Mouse (Mus musculus): ENCODE data around the gene Fndc3a. TPM values are rescaled to one million over a fixed set of nuclear protein-coding genes. Genes with fewer than 3 reads are reported as not detected.

The Fndc3a gene
- total RNA-seq, 1 experiment from 2014 or later, result 57.9 TPM

- DNase-seq, result peak; percentile 9
Measured at GRCm38 (mm10) chr14:72671911-72672310, 37.9 kb downstream of the Fndc3a start.

DNA sequence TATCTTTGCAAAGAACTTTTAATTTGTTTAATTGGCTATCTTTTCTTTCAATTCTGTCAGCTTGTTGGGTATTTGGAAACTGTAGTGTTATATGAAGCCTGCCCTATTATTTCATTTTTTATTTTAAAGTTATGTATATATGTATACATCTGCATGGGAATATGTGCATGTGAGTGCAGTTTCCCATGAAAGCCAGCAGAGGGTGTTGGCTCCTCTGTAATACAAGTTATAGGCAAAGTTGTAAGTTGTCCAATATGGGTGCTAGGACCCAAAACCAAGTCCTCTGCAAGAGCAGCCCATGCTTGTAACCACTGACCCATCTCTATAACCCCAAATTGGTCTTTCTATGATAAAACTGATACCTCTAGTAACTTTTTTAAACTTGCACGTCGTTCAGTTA, 38.8 kb downstream of the Fndc3a start:
- no peak for DNase-seq

- no peak for DNase-seq
Measured at GRCm38 (mm10) chr14:72649268-72649667, 60.5 kb downstream of the Fndc3a start.

GRCm38 (mm10) chr14:72645512-72645911, 64.3 kb downstream of the Fndc3a start:
- no peak for DNase-seq

- no peak for DNase-seq
Measured at GRCm38 (mm10) chr14:72644620-72645019, 65.2 kb downstream of the Fndc3a start.

- no peak for DNase-seq
Measured at GRCm38 (mm10) chr14:72638507-72638906, 71.3 kb downstream of the Fndc3a start.

DNA sequence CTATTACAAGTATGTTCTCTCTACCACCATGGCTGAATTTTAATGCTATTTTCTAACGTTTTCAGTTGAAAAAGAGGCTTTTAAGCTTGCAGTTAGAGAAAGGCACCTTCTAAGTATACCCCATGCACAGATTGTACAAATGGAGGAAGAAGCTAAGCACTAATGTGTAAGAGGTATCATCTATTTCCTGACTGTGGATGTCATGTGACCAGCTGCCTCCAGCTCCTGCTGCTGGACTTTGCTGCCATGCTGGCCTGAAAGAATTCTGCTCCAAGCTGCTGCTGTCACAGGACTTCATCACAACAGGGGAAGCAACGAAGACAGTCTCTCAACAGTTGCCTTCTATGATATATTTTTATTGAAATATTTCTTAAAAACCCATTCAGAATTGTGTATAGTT, 76.2 kb downstream of the Fndc3a start:
- DNase-seq, result no peak

GRCm38 (mm10) chr14:72625411-72625810, 84.4 kb downstream of the Fndc3a start:
- DNase-seq, result no peak

GRCm38 (mm10) chr14:72604077-72604476, 105.7 kb downstream of the Fndc3a start:
- no peak for DNase-seq

DNA sequence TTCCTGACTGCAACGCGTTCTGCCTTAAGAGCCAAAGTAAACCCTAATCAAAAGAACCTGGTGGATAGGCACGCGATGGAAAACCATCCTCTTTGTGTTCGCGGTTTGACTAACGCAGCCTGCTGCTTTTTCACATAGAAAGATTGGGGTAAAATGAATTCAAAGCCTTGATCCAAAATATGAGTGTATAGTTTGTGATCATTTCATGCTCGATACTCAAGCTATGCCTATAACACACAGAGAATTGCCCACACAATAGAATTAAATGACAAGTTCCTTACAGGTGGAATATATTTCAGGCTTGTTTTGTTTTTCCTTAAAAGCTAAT, 106.6 kb downstream of the Fndc3a start:
- no peak for DNase-seq

DNA sequence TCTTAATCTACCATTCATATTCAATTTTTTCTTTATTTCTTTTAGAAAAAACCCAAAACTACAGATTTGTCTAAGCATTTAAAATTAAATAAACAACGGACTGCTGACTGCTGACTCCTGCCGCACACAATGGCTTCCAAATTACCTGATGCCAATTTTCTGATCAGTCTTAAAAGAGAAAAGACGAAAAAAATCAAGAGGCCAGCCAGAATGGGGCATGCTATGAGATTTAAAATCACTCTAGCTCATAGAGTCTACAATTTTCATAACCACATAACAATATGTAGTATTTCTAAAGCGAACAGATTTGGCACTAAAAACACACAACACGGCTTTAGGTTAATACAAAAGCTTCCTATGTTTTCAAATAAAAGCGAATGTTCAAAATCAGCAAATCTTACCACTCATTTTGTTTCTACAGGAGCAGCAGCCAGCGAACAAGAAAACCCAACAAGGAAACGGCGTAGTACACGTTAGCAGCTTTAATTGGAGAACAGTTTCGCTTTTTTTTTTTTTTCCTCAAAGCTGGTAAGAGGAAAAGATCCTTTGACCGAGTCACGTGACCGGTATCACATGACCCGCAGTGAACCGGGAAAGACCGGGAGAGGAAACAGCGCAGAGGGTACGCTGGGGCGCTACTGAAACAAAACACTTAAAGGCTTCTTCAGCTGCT, 107.1 kb downstream of the Fndc3a start:
- DNase-seq, result peak; percentile 91

DNA sequence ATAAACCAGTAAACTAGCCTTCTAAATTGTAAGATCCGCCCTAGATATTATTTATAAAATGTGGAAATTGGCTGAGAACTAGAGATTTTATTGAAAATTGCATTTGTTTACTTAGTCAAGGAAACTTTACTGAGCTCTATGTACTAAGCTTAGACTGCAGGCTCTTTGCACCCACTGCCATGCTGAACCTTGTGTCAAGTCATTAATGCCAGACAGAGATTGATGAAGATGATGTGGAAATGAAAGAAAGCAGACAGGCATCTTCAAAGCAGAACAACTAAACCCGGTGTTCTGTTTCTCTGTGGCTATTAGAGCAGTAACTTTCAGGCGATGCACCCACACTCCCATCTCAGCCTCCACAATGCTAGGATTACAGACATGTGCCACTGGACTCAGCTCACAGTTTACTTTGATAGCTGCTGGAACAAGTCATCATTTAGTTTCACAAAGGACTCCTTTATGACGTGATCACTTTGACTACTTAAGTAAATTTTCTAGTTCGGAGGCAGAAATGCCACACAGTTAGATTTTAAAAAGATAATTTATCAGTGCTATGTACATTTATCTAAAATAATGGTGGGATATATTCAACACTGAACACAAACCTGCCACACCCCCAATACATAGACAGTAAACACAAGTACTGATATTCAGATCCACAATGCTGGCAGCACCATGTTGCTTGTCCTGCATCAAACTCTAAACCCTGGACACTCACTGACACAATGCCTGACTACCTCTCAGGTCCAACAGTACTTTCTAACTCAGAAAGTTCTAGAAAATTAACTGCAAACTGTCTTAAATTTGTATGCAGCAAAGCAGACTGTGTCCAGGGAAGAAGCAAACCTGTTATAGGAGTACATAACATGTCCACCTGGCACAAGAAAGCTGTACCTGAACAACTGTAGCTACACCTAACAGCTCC, 108.2 kb downstream of the Fndc3a start:
- DNase-seq, result no peak

GRCm38 (mm10) chr14:72600375-72600774, 109.4 kb downstream of the Fndc3a start:
- no peak for DNase-seq

- DNase-seq, result no peak
Measured at GRCm38 (mm10) chr14:72598976-72599740, 110.6 kb downstream of the Fndc3a start.

DNA sequence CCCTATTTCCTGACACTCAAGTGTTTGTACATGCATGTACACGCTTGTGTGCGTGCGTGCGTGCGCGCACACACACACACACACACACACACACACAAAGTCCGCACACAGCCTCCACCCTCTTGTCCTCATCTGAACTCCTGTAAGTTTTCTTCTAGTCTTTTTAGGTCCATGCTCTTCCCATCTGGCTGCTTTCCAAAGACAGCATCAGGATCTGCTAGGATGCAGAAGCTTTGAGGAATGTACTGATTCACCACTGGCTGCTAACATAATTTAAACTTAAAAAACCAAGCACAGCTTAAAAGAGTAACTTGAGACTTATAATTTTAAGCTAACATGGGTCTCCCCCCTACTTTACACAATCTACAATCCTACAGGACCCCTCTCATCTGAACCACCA, 115.6 kb downstream of the Fndc3a start:
- no peak for DNase-seq

DNA sequence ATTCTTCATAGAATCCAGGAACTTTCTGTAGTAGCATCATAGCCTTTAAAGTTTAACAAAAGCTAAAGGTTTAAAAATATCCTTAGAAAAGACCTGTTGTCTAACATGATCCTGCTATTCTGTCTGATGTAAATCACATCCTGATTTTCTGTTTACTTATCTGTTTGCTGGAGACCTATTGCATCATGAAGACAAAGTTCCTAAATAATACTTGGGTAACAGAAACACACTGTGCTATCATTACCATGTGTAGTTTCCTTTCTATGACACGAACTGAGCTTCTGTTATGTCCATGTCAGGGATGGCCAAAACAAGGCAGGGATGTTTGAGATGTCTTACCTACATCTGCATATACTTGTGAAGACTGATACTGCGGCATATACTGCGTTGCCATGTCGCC, 120.4 kb downstream of the Fndc3a start:
- no peak for DNase-seq

GRCm38 (mm10) chr14:72582979-72583378, 126.8 kb downstream of the Fndc3a start:
- no peak for DNase-seq

DNA sequence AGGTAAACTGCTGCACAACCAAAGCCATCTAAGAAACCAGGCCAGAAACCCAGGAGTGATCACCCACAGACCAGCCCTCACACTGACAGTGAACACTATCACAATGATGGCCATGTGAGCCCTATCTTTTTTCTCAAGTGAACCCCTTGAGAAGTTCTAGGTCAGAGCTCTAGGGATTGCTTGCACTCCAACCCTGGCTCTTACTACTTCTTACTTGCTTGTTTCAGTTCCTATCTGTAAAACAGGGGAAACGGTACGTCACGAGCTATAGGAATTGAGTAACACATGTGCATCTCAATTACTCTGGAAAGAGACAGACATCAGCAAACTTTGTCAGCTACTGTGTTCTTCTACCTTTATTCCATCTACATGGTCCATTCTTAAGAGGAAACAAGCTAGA, 128.8 kb downstream of the Fndc3a start:
- DNase-seq, result no peak

DNA sequence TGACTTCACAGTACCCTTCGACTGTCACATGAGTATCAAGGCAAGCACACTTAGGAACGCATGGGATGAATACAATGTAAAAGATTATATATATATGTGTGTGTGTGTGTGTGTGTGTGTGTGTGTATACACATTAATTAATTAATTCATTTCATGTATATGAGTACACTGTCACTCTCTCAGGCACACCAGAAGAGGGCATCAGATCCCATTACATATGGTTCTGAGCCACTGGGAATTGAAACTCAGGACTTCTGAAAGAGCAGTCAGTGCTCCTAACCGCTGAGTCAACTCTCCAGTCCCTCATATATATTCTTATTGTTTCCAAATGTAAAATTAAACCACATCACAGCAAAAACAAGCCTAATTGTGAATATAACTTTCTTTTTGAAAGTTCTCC, 133.5 kb downstream of the Fndc3a start:
- no peak for DNase-seq

DNA sequence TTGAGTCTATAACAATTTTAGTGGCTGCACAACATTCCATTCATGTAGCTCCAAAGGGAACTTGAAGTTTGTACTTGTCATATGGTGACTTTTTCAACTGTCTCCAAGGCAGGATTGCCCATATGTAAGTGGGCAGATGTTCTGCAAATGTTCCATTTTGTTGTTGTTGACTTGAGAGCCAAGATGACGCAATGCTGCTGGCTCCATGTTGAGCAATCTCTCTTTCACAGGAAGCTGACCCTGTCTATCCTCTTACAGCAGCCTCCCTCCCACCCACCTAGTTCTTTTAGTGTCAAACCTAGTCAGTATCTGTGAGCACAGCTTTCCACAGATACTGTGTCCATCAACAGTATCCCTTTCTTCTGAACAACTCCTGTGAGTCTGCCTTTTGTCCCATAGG, 145.9 kb downstream of the Fndc3a start:
- DNase-seq, result peak; percentile 11

DNA sequence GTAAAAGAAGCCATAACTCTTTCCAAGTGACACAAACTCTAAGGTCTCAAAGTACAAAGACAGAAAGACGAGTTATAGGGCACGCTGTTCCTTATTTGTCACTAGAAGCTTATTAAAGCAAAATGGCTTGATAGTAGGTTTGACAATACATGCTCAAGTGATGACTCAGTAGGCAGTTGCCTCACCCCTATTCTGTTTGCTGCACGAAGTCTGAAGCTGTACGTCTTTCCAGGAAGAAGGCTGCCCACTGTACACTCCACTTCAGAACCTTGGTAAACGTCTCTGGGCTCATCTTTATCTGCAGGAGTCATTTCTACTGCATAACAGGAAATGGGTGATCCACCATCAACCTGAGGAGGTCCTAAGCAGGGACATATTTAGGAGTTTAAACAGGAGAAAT, 151.0 kb downstream of the Fndc3a start:
- no peak for DNase-seq

DNA sequence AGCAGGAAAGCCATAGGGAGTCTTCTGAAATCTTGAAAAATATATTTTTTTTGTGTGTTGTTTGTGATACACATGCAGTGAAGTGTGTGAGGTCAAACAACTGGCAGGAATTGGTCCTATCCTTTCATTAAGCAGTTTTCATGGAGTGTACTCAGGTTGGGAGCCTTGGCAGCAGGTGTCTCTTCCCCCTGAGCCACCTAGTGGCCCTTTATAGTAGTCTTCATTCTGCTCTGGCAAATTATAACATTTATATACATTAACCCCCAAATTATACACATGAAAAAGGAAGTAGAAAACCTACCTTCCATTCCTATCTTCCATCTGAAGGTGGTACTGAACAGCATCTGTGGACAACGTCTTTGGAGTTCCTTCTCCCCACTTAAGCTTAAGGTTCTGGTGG, 154.0 kb downstream of the Fndc3a start:
- DNase-seq, result no peak

DNA sequence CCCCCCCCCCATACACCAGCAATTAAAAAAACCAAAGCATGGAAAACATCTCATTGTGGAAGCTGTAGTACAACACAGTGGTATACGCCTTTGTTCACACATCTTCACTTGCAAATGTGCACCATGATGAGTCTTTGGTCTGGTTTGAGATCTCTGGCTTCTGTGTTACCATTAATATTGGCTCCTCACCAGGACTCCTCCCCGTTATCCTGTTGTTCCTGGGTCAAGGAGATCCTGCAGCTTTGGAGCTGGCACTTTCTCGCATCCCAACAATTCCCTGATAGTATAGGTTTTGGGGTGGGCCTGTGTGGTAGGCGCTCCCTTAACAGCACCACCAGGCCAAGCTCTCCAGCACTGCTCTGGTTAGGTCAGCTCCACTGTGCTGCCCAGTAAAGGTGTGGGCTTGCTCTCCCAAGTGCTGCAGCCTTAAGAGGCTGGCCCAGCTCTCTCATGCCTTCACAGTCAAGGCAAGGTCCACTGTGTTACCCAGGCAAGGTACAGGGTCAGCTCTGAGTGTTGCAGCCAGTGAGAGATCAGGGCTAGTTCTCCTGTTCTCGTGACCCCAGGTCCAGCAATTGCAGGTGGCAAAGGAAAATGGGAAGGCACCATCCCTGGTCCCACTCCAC, 173.3 kb downstream of the Fndc3a start:
- DNase-seq, result peak; percentile 16
